Mouse (Mus musculus) T-cell, adult 2 months (primary cell): ENCODE measurements around the gene Cdc37l1.

Experiments
- DNase-seq: peaks from one replicate; pipeline ENCODE4 v3.0.0; 2022; ENCODE audit warnings: low spot score

Gene Cdc37l1

GRCm38 (mm10) chr19:29008069-29008706, 18.0 kb downstream of the Cdc37l1 start:
- no peak for DNase-seq

- DNase-seq = no peak
These were observed 18.9 kb downstream of the Cdc37l1 start for GRCm38 (mm10) chr19:29009046-29009445.

GRCm38 (mm10) chr19:29011355-29011990, 21.3 kb downstream of the Cdc37l1 start:
- no peak for DNase-seq

- no peak for DNase-seq
These were observed 24.4 kb downstream of the Cdc37l1 start for GRCm38 (mm10) chr19:29014466-29015055.

GRCm38 (mm10) chr19:29015410-29016203, 25.5 kb downstream of the Cdc37l1 start:
- no peak for DNase-seq

GRCm38 (mm10) chr19:29016204-29016765, 26.1 kb downstream of the Cdc37l1 start:
- no peak for DNase-seq

- no peak for DNase-seq
These were observed 26.6 kb downstream of the Cdc37l1 start for GRCm38 (mm10) chr19:29016786-29017185.

- DNase-seq = no peak
These were observed 29.5 kb downstream of the Cdc37l1 start for GRCm38 (mm10) chr19:29019647-29020046.

- DNase-seq = no peak
These were observed 31.7 kb downstream of the Cdc37l1 start for GRCm38 (mm10) chr19:29021754-29022345.

GRCm38 (mm10) chr19:29024391-29024947, 34.3 kb downstream of the Cdc37l1 start:
- no peak for DNase-seq

GRCm38 (mm10) chr19:29031788-29032187, 41.6 kb downstream of the Cdc37l1 start:
- DNase-seq = no peak

- DNase-seq = no peak
These were observed 42.5 kb downstream of the Cdc37l1 start for GRCm38 (mm10) chr19:29032662-29033061.

- no peak for DNase-seq
These were observed 46.9 kb downstream of the Cdc37l1 start for GRCm38 (mm10) chr19:29037026-29037425.

GRCm38 (mm10) chr19:29037541-29037940, 47.4 kb downstream of the Cdc37l1 start:
- DNase-seq = no peak

GRCm38 (mm10) chr19:29039334-29039733, 49.2 kb downstream of the Cdc37l1 start:
- DNase-seq = no peak

- no peak for DNase-seq
These were observed 50.1 kb downstream of the Cdc37l1 start for GRCm38 (mm10) chr19:29040206-29040605.

GRCm38 (mm10) chr19:29042143-29042542, 52.0 kb downstream of the Cdc37l1 start:
- no peak for DNase-seq

- no peak for DNase-seq
These were observed 52.5 kb downstream of the Cdc37l1 start for GRCm38 (mm10) chr19:29042647-29043046.

GRCm38 (mm10) chr19:29044353-29044768, 54.2 kb downstream of the Cdc37l1 start:
- DNase-seq = no peak

- DNase-seq = no peak
These were observed 55.2 kb downstream of the Cdc37l1 start for GRCm38 (mm10) chr19:29045369-29045768.

GRCm38 (mm10) chr19:29045956-29046650, 56.0 kb downstream of the Cdc37l1 start:
- DNase-seq = no peak
